Mouse (Mus musculus) liver, embryonic 11.5 days (tissue): ENCODE data around the gene Gm19684. TPM values are rescaled to one million over a fixed set of nuclear protein-coding genes. Genes with fewer than 3 reads are reported as not detected.
A peak's percentile ranks its signal among the peaks of the same experiment; 100 is the strongest.
"Not testable (repeated sequence)": the region's sequence is repeated elsewhere in the genome, so short reads cannot be mapped to it uniquely, and the experiment has no call there.

Source experiments
- ATAC-seq: fragments of 200-750 bp; cut with Nextera tagmentation; replicated peaks from 2 replicates; pipeline ENCODE4 v1.8.0; 2017; ENCODE audit warnings: moderate number of reproducible peaks, mild to moderate bottlenecking, moderate TSS enrichment, moderate library complexity; ENCODE audit not compliant: low FRiP score
- DNase-seq: peaks from one replicate; pipeline ENCODE4 v3.0.0-alpha.2; 2017; ENCODE audit warnings: low spot score
- H3K27ac ChIP-seq: fragments of 300-500 bp; sonication (generic); 2 replicates; pipeline ENCODE4 v1.5.1; 2014; ENCODE audit warnings: mild to moderate bottlenecking, low read depth, low read length, control low read depth
- H3K27me3 ChIP-seq: fragments of 300-500 bp; sonication (generic); replicated peaks from 2 replicates; pipeline ENCODE4 v1.6.1; 2014; ENCODE audit warnings: low read length, mixed read lengths; ENCODE audit not compliant: control insufficient read depth, insufficient read depth
- H3K36me3 ChIP-seq: fragments of 300-500 bp; sonication (generic); 2 replicates; pipeline ENCODE4 v1.6.1; 2014; ENCODE audit warnings: mild to moderate bottlenecking, low read length, moderate library complexity, mixed read lengths; ENCODE audit not compliant: control insufficient read depth, insufficient read depth
- H3K4me1 ChIP-seq: fragments of 300-500 bp; sonication (generic); replicated peaks from 2 replicates; pipeline ENCODE4 v1.6.1; 2014; ENCODE audit warnings: low read length, mixed read lengths; ENCODE audit not compliant: control insufficient read depth, insufficient read depth
- H3K4me2 ChIP-seq: fragments of 300-500 bp; sonication (generic); 2 replicates; pipeline ENCODE4 v1.6.1; 2014; ENCODE audit warnings: mild to moderate bottlenecking, control low read depth, moderate library complexity
- H3K4me3 ChIP-seq: fragments of 300-500 bp; sonication (generic); 2 replicates; pipeline ENCODE4 v1.5.1; 2014; ENCODE audit warnings: low read depth, low read length, control low read depth
- H3K9ac ChIP-seq: fragments of 300-500 bp; sonication (generic); 2 replicates; pipeline ENCODE4 v1.6.1; 2014; ENCODE audit warnings: low read depth, low read length, control low read depth
- H3K9me3 ChIP-seq: fragments of 300-500 bp; sonication (generic); 2 replicates; pipeline ENCODE4 v1.6.1; 2016; ENCODE audit warnings: low read length, inconsistent platforms, mixed read lengths; ENCODE audit not compliant: control insufficient read depth
- WGBS: fragments of 180-500 bp; shearing (Covaris S2); extraction: QIAGEN DNeasy Blood & Tissue Kit; methylation state at CpG from one replicate; pipeline ENCODE4 v1.1.7; 2014; 5-methylcytosine and 5-hydroxymethylcytosine counted together
- polyA plus RNA-seq: library from polyadenylated mRNA; unstranded; fragments of >200 nt; fragmentation: Nextera tagmentation; extraction: Ambion mirVana; gene quantifications from 2 replicates; pipeline ENCODE4 v1.2.1, GENCODE M21; 2014

Gene Gm19684
- polyA plus RNA-seq, 1 experiment from 2014 or later: not detected

DNA sequence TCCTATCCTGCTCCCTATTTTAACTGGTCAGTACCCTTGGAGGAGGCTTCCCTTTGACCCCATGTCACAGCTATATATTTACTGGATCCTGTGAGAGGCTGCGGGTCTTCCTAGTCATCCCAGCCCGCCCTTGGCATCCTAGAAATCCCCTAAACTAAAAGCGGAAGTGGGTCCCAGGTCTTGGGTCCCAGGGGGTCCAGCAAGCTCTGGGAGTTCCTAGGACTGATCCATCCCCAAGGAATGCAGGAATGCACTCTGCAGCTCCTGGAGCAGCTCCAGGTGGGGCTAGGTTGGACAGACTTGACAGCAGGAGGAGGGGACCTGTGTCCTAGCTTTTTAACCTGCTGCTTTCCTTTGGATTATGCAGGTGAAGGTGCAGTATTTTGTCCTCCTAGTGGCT lies 27.5 kb upstream of the Gm19684 start:
- DNase-seq (no peak), ATAC-seq (no peak)
- Histone ChIP-seq H3K36me3 (no peaks in the 10 kb centered on the region), H3K4me2 (no peak overlapping the region), H3K27me3 (no peaks in the 10 kb centered on the region; the same call in 1 of the 2 replicates), H3K4me1 (no peaks in the 10 kb centered on the region), H3K9me3 (no peaks in the 10 kb centered on the region), H3K4me3 (no peak overlapping the region), H3K27ac (no peak overlapping the region), H3K9ac (no peak overlapping the region)
- 23% methylated on average over 3 of the region's 3 CpGs for WGBS

- DNase-seq, H3K27me3 ChIP-seq, H3K4me2 ChIP-seq, H3K9ac ChIP-seq, H3K27ac ChIP-seq, H3K36me3 ChIP-seq, H3K9me3 ChIP-seq, H3K4me1 ChIP-seq, H3K4me3 ChIP-seq, ATAC-seq: not testable (repeated sequence)
- WGBS: 67% methylated on average over 2 of the region's 2 CpGs
Measured at GRCm38 (mm10) chr17:36099603-36100002, 21.9 kb upstream of the Gm19684 start.

DNA sequence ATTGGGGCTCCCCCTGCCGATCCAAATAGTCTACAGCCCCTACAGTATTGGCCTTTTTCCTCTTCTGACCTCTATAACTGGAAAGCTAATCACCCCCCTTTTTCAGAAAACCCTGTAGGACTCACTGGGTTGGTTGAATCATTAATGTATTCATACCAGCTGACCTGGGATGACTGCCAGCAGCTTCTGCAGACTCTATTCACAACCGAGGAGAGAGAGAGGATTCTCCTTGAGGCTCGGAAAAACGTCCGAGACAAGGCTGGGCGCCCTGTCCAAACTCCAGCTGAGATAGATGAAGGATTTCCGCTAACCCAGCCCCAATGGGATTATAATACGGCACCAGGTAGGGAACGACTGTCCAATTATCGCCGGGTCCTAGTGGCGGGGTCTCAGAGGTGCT lies 19.4 kb upstream of the Gm19684 start:
- not testable (repeated sequence) for H3K4me3 ChIP-seq

DNA sequence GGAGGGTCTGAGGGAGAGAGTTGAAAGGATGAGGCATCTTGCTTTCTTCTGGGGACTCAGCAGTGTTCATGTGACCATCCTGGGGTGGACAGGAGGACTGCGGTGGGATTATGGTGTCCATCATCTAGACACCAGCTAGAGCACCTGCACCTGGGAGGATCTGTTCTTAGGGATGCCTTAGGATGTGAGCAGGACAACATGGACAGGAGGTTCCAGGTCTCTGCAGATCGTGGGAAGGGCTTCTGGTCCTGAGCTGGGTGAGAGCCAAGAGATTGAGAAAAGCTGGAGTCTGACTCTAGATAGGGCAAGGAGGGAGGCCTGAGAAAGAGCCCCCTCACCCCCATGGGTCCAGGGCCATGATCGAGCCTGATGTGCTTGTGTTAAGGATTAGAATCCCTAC lies 11.3 kb upstream of the Gm19684 start:
- not testable (repeated sequence) for H3K36me3 ChIP-seq, H3K9me3 ChIP-seq, ATAC-seq, H3K4me2 ChIP-seq, H3K4me1 ChIP-seq, DNase-seq, H3K27ac ChIP-seq, H3K9ac ChIP-seq, H3K4me3 ChIP-seq
- peaks cover 18% of the 10 kb centered on the region for H3K27me3 ChIP-seq
- WGBS: 50% methylated on average over 3 of the region's 3 CpGs

More for the DNA sequence above, 19.4 kb upstream of the Gm19684 start:
- 93% methylated on average over 11 of the region's 12 CpGs for WGBS
- not testable (repeated sequence) for ATAC-seq, H3K4me2 ChIP-seq, DNase-seq, H3K9ac ChIP-seq, H3K9me3 ChIP-seq, H3K4me1 ChIP-seq, H3K27me3 ChIP-seq, H3K36me3 ChIP-seq, H3K27ac ChIP-seq

DNA sequence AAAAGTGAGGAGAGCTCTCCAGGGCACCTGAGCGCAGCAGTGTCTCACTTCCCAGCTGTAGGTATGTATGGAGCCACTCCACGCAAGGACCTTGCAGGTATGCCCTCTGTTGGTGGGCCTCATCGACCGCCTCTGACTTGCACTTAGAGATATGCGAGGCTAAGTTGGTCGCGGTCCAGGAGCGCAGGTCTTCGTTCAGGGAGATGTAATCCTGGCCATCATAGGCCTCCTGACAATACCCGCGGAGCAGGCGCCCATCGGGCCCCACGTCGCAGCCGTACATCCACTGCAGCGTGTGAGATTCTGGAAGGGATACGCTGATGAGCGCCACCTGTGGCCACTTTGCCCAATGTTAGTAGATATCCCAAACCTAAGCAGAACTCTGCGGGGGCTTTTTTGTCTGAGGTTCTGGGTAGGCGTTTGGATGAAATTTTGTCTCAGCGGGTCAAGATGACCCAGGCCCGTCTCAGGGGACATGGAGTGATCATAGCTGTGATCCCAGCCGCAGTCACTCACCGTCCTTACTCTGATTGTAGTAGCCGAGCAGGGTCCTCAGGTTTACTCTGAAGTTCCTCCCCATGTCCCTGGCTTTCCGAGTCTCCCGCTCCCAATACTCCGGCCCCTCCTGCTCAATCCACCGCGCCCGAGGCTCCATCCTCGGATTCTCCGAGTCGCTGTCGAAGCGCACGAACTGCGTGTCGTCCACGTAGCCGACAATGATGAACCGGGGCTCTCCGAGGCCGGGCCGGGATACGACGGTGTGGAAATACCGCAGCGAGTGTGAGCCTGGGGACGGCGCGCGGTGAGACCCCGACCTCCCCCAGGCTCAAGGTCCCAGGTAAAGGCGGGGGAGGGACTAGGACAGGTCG lies 10.6 kb upstream of the Gm19684 start:
- H3K4me2 ChIP-seq: peak overlapping the region; percentile 63
- H3K9ac ChIP-seq, H3K4me1 ChIP-seq, H3K9me3 ChIP-seq, H3K27ac ChIP-seq, DNase-seq, H3K36me3 ChIP-seq: not testable (repeated sequence)
- H3K27me3 ChIP-seq: peaks cover 18% of the 10 kb centered on the region
- H3K4me3 ChIP-seq: peak overlapping the region; percentile 40
- WGBS: 3% methylated on average over 57 of the region's 57 CpGs
- ATAC-seq: peak; percentile 57; the same call in 1 of the 2 replicates

- Histone ChIP-seq H3K4me2 (peak overlapping the region; percentile 63), H3K27me3 (peaks cover 18% of the 10 kb centered on the region), H3K4me3 (peak overlapping the region; percentile 40)
- WGBS: 3% methylated on average over 10 of the region's 10 CpGs
- H3K27ac ChIP-seq, ATAC-seq, H3K4me1 ChIP-seq, H3K9me3 ChIP-seq, H3K36me3 ChIP-seq, H3K9ac ChIP-seq, DNase-seq: not testable (repeated sequence)
Measured at GRCm38 (mm10) chr17:36111510-36111868, 10.0 kb upstream of the Gm19684 start.

DNA sequence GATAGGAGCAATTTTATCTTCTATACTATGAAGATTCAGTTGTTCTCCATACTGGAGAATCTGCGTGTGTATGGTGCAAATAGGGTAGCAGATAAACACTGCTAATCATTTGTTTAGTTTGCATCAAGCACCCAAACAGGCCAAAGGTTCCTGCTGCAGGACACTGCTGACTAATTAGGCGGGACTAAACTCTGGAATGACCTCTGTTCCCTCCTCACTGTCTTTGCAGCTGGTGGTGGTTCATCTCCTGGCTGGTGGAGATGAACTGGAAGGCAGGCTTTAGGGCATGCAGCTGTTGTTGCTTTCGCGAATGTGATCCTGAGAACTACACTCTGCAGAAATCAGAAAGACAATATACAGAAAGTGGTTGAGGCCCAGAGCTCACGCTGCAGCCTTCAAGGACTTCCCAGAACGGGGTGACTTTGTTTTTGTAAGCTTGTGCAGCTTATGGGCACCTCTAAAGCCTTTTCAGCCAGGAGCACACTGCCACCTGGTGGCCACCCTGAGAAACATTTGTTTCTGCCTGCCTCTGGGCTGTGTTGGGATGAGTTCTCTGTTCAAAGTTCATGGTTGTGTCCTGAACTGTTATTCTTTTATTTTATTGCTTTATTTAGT lies 7.4 kb upstream of the Gm19684 start:
- H3K27me3 ChIP-seq: peaks cover 24% of the 10 kb centered on the region
- not testable (repeated sequence) for H3K4me2 ChIP-seq, DNase-seq, H3K27ac ChIP-seq, H3K36me3 ChIP-seq, H3K9me3 ChIP-seq, H3K4me1 ChIP-seq, H3K4me3 ChIP-seq, H3K9ac ChIP-seq
- whole genome bisulfite sequencing: 15% methylated on average over 6 of the region's 6 CpGs
- peak; percentile 61; the same call in 1 of the 2 replicates for ATAC-seq

DNA sequence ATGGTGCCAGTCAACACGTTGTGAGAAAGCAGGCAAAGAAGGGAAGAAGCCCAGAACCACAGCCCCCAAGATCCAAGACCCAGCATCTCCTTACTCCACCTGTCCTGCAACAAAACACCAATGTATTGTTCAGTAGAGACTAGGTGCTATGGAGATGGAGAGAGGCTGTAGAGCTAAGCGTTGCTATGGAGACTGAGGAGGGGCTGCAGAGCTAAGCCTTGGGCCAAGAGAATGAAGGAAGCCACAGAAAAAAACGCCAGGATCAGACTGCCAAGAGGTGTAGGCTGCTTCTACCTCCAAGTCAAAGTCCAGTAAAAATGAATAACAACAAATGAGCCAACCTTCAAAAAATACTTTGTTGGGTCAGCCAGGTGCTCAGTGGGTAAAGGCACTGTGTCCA lies 4.9 kb upstream of the Gm19684 start:
- not testable (repeated sequence) for H3K4me2 ChIP-seq, H3K9me3 ChIP-seq, ATAC-seq, H3K36me3 ChIP-seq, H3K27ac ChIP-seq, H3K4me3 ChIP-seq, DNase-seq, H3K4me1 ChIP-seq, H3K9ac ChIP-seq
- 32% methylated on average over 3 of the region's 3 CpGs for WGBS
- peaks cover 25% of the 10 kb centered on the region for H3K27me3 ChIP-seq
